Mouse (Mus musculus) limb, embryonic 12.5 days (tissue): ENCODE measurements at regions not wholly inside any gene's neighbourhood (a gene's known extent, or its start where the extent isn't known, plus 50 kb on each side); places are given as distances from the start of the nearest gene placed in this dataset.

ENCODE experiments used
- ATAC-seq: fragments of 200-750 bp; cut with Nextera tagmentation; 2 replicates; pipeline ENCODE4 v1.8.0; 2017; ENCODE audit warnings: low read depth, moderate TSS enrichment; ENCODE audit not compliant: insufficient number of reproducible peaks, insufficient read depth, low FRiP score, low TSS enrichment
- H3K27ac ChIP-seq: fragments of 300-500 bp; sonication (generic); 2 replicates; pipeline ENCODE4 v1.5.1; 2016; ENCODE audit warnings: mild to moderate bottlenecking, moderate library complexity
- H3K27me3 ChIP-seq: fragments of 300-500 bp; sonication (generic); 2 replicates; pipeline ENCODE4 v1.6.1; 2016; ENCODE audit warnings: mild to moderate bottlenecking, moderate library complexity
- H3K36me3 ChIP-seq: fragments of 300-500 bp; sonication (generic); 2 replicates; pipeline ENCODE4 v1.6.1; 2016; ENCODE audit warnings: mild to moderate bottlenecking, moderate library complexity
- H3K4me1 ChIP-seq: fragments of 300-500 bp; sonication (generic); replicated peaks from 2 replicates; pipeline ENCODE4 v1.6.1; 2016
- H3K4me2 ChIP-seq: fragments of 300-500 bp; sonication (generic); 2 replicates; pipeline ENCODE4 v1.6.1; 2016; ENCODE audit warnings: mild to moderate bottlenecking, moderate library complexity
- H3K4me3 ChIP-seq: fragments of 300-500 bp; sonication (generic); replicated peaks from 2 replicates; pipeline ENCODE4 v1.5.1; 2016; ENCODE audit warnings: mild to moderate bottlenecking
- H3K9ac ChIP-seq: fragments of 300-500 bp; sonication (generic); replicated peaks from 2 replicates; pipeline ENCODE4 v1.6.1; 2016; ENCODE audit warnings: mild to moderate bottlenecking, moderate library complexity
- H3K9me3 ChIP-seq: fragments of 300-500 bp; sonication (generic); 2 replicates; pipeline ENCODE4 v1.6.1; 2016; ENCODE audit warnings: mild to moderate bottlenecking, moderate library complexity
- WGBS: fragments of 180-500 bp; shearing (Covaris S2); methylation state at CpG from one replicate; pipeline ENCODE4 v1.1.7; 2016; 5-methylcytosine and 5-hydroxymethylcytosine counted together

DNA sequence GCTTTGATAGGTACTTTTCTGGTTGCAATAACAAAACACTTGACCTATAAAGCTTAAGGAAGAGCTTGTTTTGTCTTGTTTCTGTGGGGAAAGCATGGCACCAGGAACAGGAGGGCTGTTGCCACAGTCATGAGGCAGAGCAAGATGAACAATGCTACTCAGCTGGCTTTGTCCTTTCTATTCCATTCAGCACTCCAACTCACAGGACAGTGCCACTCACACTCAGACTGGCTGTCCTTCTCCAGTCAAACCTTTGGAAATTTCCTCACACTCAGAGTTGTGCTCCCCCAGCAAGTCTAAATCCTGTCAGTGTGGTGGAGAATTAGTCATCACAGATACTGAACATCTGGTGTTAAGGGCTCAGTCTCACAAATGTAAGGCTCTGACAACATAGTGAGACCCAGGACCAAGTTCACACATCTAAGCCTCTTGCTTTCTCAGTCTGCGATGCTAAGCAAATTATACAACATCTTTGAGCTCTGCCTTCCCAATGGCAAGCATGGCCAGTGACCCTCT is 183.0 kb upstream of the Tmtc1 start:
- Histone ChIP-seq H3K27me3 (no peaks in the 10 kb centered on the region), H3K4me1 (peaks cover 13% of the 10 kb centered on the region), H3K27ac (0 out of 2 replicates have a peak overlapping the region, but pooled peaks have one; percentile 35), H3K36me3 (no peaks in the 10 kb centered on the region), H3K4me3 (no peak overlapping the region), H3K9me3 (no peaks in the 10 kb centered on the region), H3K4me2 (no peak overlapping the region), H3K9ac (no peak overlapping the region)
- WGBS: 80% methylated on average over 1 of the region's 1 CpGs
- no peak for ATAC-seq

DNA sequence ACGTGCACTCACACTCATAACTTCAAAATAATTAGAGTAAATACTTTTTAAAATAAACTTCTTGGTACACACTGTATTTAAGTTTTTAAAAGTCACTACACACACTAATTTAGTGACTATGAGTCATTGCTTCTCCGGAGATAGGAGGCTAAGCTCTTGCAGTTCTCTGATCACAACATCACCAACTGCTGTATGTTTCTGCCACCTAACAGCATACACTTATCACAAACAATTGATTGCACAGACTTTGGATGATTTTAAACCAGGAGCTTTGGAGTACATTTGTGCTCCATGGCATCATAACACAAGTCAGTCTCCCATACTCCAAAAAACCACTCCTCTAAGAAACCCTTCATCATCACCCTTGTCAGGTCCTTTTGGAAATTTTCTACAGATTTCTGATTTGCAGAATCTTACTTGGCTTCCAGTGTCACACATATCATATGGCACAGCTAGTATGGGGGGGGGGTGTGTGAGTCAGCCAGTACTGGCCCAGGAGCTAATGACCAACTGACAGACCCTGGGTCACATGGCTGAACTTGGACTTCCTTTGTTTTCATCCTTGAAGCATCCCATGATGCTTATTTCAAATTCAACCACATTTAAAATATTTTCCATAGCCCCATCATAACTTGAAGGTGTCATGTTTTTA is 179.1 kb upstream of the Tmtc1 start:
- no peaks in the 10 kb centered on the region for H3K9me3 ChIP-seq
- H3K4me2 ChIP-seq: no peak overlapping the region
- WGBS: 92% methylated on average over 2 of the region's 2 CpGs
- no peak for ATAC-seq
- no peak overlapping the region for H3K9ac ChIP-seq
- no peak overlapping the region for H3K27ac ChIP-seq
- no peaks in the 10 kb centered on the region for H3K27me3 ChIP-seq
- peaks cover 13% of the 10 kb centered on the region for H3K4me1 ChIP-seq
- no peaks in the 10 kb centered on the region for H3K36me3 ChIP-seq
- no peak overlapping the region for H3K4me3 ChIP-seq

DNA sequence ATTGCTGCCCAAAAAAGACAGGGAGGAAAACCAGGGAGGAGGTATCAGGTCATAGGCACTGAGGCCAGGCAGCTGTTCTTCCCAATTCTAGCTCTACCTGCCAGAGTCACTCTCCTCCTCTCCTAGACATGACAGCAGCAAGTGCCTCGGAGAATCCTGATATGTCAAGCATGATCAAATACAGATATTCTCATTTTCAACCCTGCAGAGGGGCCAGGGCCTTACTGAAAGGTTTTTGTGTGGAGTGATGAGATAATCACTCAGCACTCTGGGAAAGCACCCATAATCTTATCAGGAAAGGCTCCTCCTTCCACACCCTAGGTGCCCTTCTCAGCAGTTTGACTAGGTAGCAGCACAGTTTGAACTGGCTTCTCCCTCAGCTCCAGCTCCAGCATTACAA is 175.8 kb upstream of the Tmtc1 start:
- ATAC-seq: no peak
- Histone ChIP-seq H3K27ac (no peak overlapping the region), H3K4me2 (no peak overlapping the region), H3K9ac (no peak overlapping the region), H3K4me3 (no peak overlapping the region), H3K27me3 (no peaks in the 10 kb centered on the region), H3K9me3 (no peaks in the 10 kb centered on the region), H3K36me3 (no peaks in the 10 kb centered on the region), H3K4me1 (no peaks in the 10 kb centered on the region; the same call in 1 of the 2 replicates)
- 76% methylated on average over 1 of the region's 1 CpGs for WGBS

DNA sequence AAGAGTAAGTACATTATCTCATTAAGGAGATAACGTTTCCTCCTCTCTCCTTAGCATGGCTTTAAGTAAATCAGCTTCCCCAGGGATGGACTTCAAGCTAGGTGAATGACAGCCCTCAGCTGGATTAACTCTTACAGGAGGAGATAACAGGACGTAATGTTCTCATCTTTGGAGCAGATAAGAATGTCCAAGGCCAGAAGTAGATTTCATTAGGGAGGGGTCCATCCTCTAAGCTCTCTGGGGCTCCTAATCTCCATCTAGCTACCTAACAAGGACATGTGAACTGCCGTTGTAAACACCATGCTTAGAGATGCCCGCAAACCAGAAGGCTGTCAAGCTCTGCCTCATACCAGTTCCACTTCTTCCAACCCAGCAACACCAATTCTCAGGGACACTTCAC is 171.7 kb upstream of the Tmtc1 start:
- H3K27ac ChIP-seq: no peak overlapping the region
- no peak overlapping the region for H3K4me3 ChIP-seq
- no peaks in the 10 kb centered on the region; the same call in 1 of the 2 replicates for H3K4me1 ChIP-seq
- no peak overlapping the region for H3K9ac ChIP-seq
- no peak overlapping the region for H3K4me2 ChIP-seq
- ATAC-seq: no peak
- no peaks in the 10 kb centered on the region for H3K36me3 ChIP-seq
- 15% methylated on average over 4 of the region's 4 CpGs for WGBS
- no peaks in the 10 kb centered on the region for H3K27me3 ChIP-seq
- H3K9me3 ChIP-seq: no peaks in the 10 kb centered on the region

DNA sequence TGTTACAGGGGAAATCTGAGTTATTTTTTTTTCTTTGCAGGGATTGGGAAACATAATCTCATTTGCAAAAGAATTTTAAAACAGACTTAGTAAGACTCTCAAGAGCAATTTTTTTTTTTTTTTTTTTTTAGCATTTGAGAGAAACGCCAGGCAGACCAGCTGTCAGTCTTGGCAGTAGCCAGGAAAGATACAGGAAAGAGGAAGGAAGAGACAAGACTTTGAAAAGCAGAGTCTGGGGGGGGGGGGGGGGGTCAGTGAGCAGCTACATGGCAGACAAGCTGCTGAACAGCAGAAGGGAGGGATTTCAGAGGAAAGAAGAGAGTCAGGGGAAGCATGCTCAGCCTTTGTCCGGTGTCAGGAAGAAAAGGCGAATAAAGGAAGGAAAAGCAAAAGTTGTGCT is 171.3 kb upstream of the Tmtc1 start:
- no peaks in the 10 kb centered on the region; the same call in 1 of the 2 replicates for H3K4me1 ChIP-seq
- no peaks in the 10 kb centered on the region for H3K27me3 ChIP-seq
- H3K36me3 ChIP-seq: no peaks in the 10 kb centered on the region
- no peaks in the 10 kb centered on the region for H3K9me3 ChIP-seq
- no peak overlapping the region for H3K4me2 ChIP-seq
- H3K4me3 ChIP-seq: no peak overlapping the region
- WGBS: 45% methylated on average over 3 of the region's 3 CpGs
- no peak overlapping the region for H3K27ac ChIP-seq
- ATAC-seq: no peak
- no peak overlapping the region for H3K9ac ChIP-seq

DNA sequence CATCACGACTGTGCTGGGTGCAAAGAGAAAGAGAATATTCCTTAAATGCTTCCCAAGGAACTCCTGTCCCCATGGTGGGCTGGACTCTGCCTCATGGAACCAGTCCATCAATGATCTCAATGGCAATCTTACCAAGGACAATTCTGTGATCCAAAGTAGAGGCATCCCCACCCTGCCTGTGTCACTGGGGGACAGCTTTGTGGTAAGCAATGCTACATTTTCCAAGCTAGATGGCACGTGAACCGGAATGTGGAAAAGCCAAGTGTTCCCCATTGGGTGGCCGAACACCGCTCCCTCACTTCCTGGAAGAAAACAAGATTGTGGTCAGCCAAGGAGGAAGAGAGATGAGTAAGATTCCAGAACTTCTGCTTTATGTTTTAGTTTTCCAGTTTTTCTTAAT is 164.7 kb upstream of the Tmtc1 start:
- ATAC-seq: no peak
- H3K9me3 ChIP-seq: no peaks in the 10 kb centered on the region
- no peak overlapping the region for H3K9ac ChIP-seq
- H3K4me3 ChIP-seq: no peak overlapping the region
- no peak overlapping the region for H3K4me2 ChIP-seq
- H3K4me1 ChIP-seq: no peaks in the 10 kb centered on the region
- no peaks in the 10 kb centered on the region for H3K36me3 ChIP-seq
- no peaks in the 10 kb centered on the region for H3K27me3 ChIP-seq
- 86% methylated on average over 5 of the region's 5 CpGs for WGBS
- no peak overlapping the region for H3K27ac ChIP-seq

DNA sequence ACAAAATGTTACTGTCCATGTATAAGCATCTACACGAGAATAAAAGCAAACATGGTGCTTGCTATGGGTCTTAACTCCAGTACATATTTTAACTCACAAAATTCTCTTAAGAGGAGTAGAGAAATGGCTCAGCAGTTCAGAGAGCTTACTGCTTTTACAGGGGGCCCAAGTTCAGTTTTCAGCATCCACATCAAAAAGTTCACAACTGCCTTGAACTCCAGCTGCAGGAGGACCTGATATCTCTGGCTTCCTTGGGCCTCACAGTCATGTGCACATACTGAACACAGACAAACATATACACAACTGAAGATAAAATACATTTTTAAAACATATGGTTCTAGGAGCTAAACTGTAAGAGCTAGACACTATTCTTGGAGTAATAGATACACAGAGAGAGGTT is 161.0 kb upstream of the Tmtc1 start:
- ATAC-seq: no peak
- Histone ChIP-seq H3K9me3 (no peaks in the 10 kb centered on the region), H3K9ac (no peak overlapping the region), H3K27me3 (no peaks in the 10 kb centered on the region), H3K36me3 (no peaks in the 10 kb centered on the region), H3K4me1 (0 out of 2 replicates have a peak, but pooled peaks cover 3% of the 10 kb centered on the region), H3K4me3 (no peak overlapping the region), H3K27ac (no peak overlapping the region), H3K4me2 (no peak overlapping the region)
- 87% methylated on average over 1 of the region's 1 CpGs for WGBS

DNA sequence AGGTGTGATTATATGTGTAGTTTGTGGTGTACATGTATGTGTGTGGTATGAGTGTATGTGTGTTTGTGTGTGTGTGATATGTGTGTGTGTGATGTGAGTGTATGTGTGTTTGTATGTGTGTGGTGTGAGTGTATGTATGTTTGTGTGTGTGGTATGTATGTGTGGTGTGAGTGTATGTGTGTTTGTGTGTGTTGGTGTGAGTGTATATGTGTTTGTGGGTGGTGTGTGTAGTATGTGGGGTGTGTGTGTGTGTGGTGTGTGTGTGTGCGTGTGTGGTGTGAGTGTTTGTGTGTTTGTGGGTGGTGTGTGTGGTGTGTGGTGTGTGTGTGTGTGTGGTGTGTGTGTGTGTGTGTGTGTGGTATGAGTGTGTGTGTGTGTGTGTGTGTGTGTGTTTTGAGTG is 160.6 kb upstream of the Tmtc1 start:
- Histone ChIP-seq H3K27me3 (no peaks in the 10 kb centered on the region), H3K4me2 (no peak overlapping the region), H3K9me3 (no peaks in the 10 kb centered on the region), H3K9ac (no peak overlapping the region), H3K27ac (no peak overlapping the region), H3K36me3 (no peaks in the 10 kb centered on the region), H3K4me3 (no peak overlapping the region), H3K4me1 (0 out of 2 replicates have a peak, but pooled peaks cover 3% of the 10 kb centered on the region)
- ATAC-seq: no peak
- WGBS: 0% methylated on average over 1 of the region's 1 CpGs

DNA sequence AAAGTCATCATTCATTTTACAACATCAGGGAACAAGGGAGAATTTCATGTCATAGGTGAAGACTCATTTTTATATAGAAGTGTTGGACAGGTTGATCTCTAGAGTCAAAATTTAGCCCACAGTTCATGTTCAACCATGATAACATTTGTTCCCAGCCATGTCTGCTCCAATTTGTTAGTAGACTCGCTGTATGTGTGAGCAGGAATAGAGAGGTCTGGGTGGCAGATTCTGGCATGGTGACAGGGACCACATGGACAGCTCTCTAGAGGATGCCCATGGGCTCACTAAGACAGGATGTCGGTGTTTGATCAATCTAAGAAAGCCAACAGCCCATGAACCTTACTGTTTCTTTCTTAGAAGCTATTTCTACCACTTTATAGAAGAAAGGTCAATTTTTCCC is 159.7 kb upstream of the Tmtc1 start:
- Histone ChIP-seq H3K9me3 (no peaks in the 10 kb centered on the region), H3K27me3 (no peaks in the 10 kb centered on the region), H3K4me3 (no peak overlapping the region), H3K27ac (no peak overlapping the region), H3K4me1 (peaks cover 10% of the 10 kb centered on the region; the same call in 1 of the 2 replicates), H3K36me3 (no peaks in the 10 kb centered on the region), H3K9ac (no peak overlapping the region), H3K4me2 (no peak overlapping the region)
- WGBS: 94% methylated on average over 2 of the region's 2 CpGs
- no peak for ATAC-seq

DNA sequence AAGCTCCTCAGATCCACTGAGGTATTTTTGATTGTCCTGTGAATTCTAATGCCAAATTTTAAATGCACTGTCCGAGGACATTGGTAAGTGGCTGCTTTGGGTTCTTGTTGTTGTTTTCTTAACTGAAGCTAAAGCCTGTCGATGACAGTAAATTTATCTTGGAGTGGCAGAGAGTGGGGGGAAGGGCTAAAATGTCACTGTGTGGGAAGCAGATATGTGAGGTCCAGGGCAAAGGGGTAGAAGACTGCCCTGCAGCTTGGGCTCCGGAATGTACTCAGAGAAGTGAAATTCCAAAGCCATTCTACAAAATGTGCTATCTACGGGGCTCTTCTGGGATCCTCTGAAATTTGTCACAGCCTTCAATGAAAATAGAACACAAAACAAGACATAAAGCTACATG is 159.3 kb upstream of the Tmtc1 start:
- WGBS: 72% methylated on average over 4 of the region's 4 CpGs
- no peak for ATAC-seq

DNA sequence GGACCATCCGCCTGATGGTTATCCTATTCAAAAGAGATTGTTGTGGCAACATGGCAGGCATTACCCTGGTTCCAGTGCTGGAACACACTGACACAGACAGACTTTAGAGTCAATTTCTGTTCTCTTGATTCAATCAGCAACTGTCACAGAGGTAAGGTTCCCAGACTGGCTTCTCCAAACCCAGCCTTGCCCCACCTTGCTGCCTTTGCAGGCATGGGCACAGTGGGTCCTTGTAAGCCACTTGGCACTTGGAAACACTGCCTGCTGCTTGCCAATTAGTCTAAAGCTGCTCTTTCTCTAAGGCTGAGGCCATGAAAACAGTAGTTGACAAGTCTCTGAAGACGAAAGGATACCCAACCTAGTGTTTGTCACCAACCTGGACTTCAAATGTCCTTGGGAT is 158.7 kb upstream of the Tmtc1 start:
- H3K36me3 ChIP-seq: no peaks in the 10 kb centered on the region
- H3K4me2 ChIP-seq: no peak overlapping the region
- ATAC-seq: no peak
- no peaks in the 10 kb centered on the region for H3K27me3 ChIP-seq
- WGBS: 77% methylated on average over 2 of the region's 2 CpGs
- no peak overlapping the region for H3K9ac ChIP-seq
- no peak overlapping the region for H3K4me3 ChIP-seq
- H3K9me3 ChIP-seq: no peaks in the 10 kb centered on the region
- H3K27ac ChIP-seq: no peak overlapping the region
- H3K4me1 ChIP-seq: peaks cover 20% of the 10 kb centered on the region

More for the DNA sequence above, 159.3 kb upstream of the Tmtc1 start:
- no peak overlapping the region for H3K27ac ChIP-seq
- H3K9ac ChIP-seq: no peak overlapping the region
- H3K36me3 ChIP-seq: no peaks in the 10 kb centered on the region
- no peaks in the 10 kb centered on the region for H3K9me3 ChIP-seq
- H3K4me2 ChIP-seq: no peak overlapping the region
- H3K4me1 ChIP-seq: peaks cover 14% of the 10 kb centered on the region
- H3K27me3 ChIP-seq: no peaks in the 10 kb centered on the region
- H3K4me3 ChIP-seq: no peak overlapping the region

DNA sequence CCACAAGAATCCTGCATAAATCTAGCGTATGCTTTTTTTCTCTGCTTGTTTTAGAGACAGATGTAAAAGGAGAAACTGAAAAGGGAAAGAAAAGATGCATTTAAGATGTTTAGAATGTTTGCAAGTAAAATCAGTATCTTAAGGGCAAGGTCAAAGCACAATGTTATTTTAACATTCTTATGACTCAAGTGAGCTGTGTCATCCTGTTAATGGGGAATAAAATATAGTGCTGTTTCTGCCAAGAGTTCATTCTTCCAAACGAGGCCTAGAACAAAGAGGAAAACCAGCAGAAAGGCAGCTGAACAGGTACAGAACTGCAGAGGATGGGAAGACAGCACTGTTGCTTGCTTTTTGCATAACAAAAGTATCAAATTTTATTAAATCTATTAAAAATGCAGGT is 156.7 kb upstream of the Tmtc1 start:
- H3K4me3 ChIP-seq: no peak overlapping the region
- peaks cover 21% of the 10 kb centered on the region for H3K4me1 ChIP-seq
- no peaks in the 10 kb centered on the region for H3K9me3 ChIP-seq
- no peak overlapping the region for H3K4me2 ChIP-seq
- ATAC-seq: no peak
- no peak overlapping the region for H3K27ac ChIP-seq
- no peak overlapping the region for H3K9ac ChIP-seq
- WGBS: 51% methylated on average over 2 of the region's 2 CpGs
- H3K36me3 ChIP-seq: no peaks in the 10 kb centered on the region
- no peaks in the 10 kb centered on the region for H3K27me3 ChIP-seq
